Mouse (Mus musculus): ENCODE results near the gene Cldn10.

The Cldn10 gene

GRCm38 (mm10) chr14:118910332-118911222, 122.9 kb downstream of the Cldn10 start:
- DNase-seq (ENCODE audit: low spot score), result peak; percentile 48

GRCm38 (mm10) chr14:118911521-118911920, 123.8 kb downstream of the Cldn10 start:
- no peak for DNase-seq (ENCODE audit: low spot score)

- no peak for DNase-seq (ENCODE audit: low spot score)
Observed at GRCm38 (mm10) chr14:118913651-118914050, 125.9 kb downstream of the Cldn10 start.

GRCm38 (mm10) chr14:118919025-118919424, 131.3 kb downstream of the Cldn10 start:
- DNase-seq (ENCODE audit: low spot score), result no peak

- no peak for DNase-seq (ENCODE audit: low spot score)
Observed at GRCm38 (mm10) chr14:118920654-118921053, 132.9 kb downstream of the Cldn10 start.

- DNase-seq (ENCODE audit: low spot score), result no peak
Observed at GRCm38 (mm10) chr14:118922251-118922650, 134.5 kb downstream of the Cldn10 start.

- no peak for DNase-seq (ENCODE audit: low spot score)
Observed at GRCm38 (mm10) chr14:118922667-118923184, 135.0 kb downstream of the Cldn10 start.
